Mouse (Mus musculus) layer of hippocampus, adult 8-10 months (tissue): ENCODE results near the gene Mapk6. TPM values are rescaled to one million over a fixed set of nuclear protein-coding genes. Genes with fewer than 3 reads are reported as not detected.

Experiments
- DNase-seq, 2 experiments: peaks; one replicate each; pipeline ENCODE4 v3.0.0; 2022; ENCODE audit warnings: low spot score in 2 of 2
- total RNA-seq, 4 experiments: library from RNA; stranded (reverse); gene quantifications; 2 replicates each; pipeline ENCODE4 v1.2.4; 2022

Mapk6 gene
- total RNA-seq, 4 experiments from 2014 or later, result 26.9 to 33.1 (median 28.2) TPM

GRCm38 (mm10) chr9:75328047-75328446 is 81.8 kb downstream of the Mapk6 start:
- DNase-seq, result no peak

DNA sequence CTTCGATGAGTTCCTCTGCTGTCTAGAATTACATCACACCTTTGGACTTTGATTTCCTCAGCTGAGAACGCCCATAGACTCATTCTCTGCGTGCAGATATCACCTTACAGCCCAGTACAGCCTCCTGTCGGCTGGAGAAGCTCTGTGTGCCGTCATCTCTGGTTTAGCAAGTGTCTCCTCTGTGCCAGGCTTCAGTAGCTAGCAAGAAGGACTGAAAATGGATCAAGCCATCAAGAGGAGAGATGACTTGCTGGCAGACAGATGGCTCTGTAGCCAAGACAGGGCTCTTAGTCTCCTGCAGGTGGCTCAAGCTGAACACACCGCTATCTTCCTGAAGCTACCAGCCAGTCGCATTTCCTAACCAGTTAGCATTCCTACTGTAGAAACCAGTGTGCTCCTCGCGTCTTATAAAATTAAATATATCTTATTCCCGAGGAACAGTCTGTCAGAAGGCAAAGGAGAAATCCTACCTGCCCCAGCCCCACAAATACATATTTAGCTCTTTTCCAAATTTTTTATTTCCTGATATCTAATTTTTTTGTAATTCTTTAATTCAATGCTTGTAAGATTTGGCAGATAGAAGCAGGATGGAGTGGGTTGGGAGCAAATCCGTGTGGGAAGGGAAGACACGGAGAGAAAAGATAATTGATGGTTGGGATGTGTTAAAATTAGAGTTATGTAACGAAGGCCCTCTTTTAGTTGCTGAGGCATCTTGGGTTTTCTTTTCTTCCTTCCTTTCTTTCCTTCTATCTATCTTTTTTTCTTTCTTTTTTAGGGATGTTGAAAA is 87.5 kb downstream of the Mapk6 start:
- peak in 1 of 2 experiments; percentile 26 for DNase-seq

- peak in 1 of 2 experiments; percentile 37 for DNase-seq
These were observed 90.4 kb downstream of the Mapk6 start for GRCm38 (mm10) chr9:75319365-75319764.

Other genes with a start within 250 kb of the Mapk6 start
- 1 to 10 TPM; 1.7 to 2.1 (median 1.9) TPM for gene Myo5c, start 178.0 kb downstream of the Mapk6 start, total RNA-seq
- gene Gnb5, start 103.7 kb downstream of the Mapk6 start, total RNA-seq, result 100 to 1,000 TPM; 110 to 135 (median 125) TPM
- under 1 TPM in 2 of 4 experiments, not detected in 2; 0.39 to 0.43 TPM for gene Bcl2l10, start 62.2 kb downstream of the Mapk6 start, total RNA-seq
- 10 to 100 TPM; 19.8 to 22.8 (median 21.1) TPM for gene Leo1, start 31.5 kb upstream of the Mapk6 start, total RNA-seq
- 10 to 100 TPM; 40.9 to 44.6 (median 42.9) TPM for gene Tmod3, start 149.7 kb upstream of the Mapk6 start, total RNA-seq
- gene Tmod2, start 201.3 kb upstream of the Mapk6 start, total RNA-seq, result 100 to 1,000 TPM; 360 to 399 (median 388) TPM
- 10 to 100 TPM; 52.5 to 57.1 (median 54.3) TPM for gene Lysmd2, start 215.7 kb upstream of the Mapk6 start, total RNA-seq